Mouse (Mus musculus) thymus, adult 2 months (tissue): ENCODE data around the gene Tmsb15b2.

ENCODE experiments used
- CTCF ChIP-seq: fragments of 200-500 bp; IDR thresholded peaks from 2 replicates; pipeline ENCODE4 v1.5.1; 2012; ENCODE audit warnings: mild to moderate bottlenecking, control low read depth, low read length, moderate library complexity, borderline replicate concordance; ENCODE audit not compliant: control insufficient read depth, poor library complexity, insufficient read depth; ENCODE audit errors: extremely low read depth
- POLR2A ChIP-seq: fragments of 200-500 bp; IDR thresholded peaks from 2 replicates; pipeline ENCODE4 v1.6.1; 2012; ENCODE audit warnings: mild to moderate bottlenecking, low read length, control low read depth, moderate library complexity; ENCODE audit not compliant: control insufficient read depth, poor library complexity, insufficient read depth; ENCODE audit errors: extremely low read depth

GRCm38 (mm10) chrX:137015099-137015709 lies 39.9 kb upstream of the Tmsb15b2 start:
- no peak for TF ChIP-seq POLR2A
- no peak for TF ChIP-seq CTCF
